Mouse (Mus musculus) heart, embryonic 11.5 days (tissue): ENCODE measurements around the gene 4930556J24Rik. TPM values are rescaled to one million over a fixed set of nuclear protein-coding genes. Genes with fewer than 3 reads are reported as not detected.
"Not testable (repeated sequence)": the region's sequence is repeated elsewhere in the genome, so short reads cannot be mapped to it uniquely, and the experiment has no call there.

Experiments used
- ATAC-seq: fragments of 200-750 bp; cut with Nextera tagmentation; replicated peaks from 2 replicates; pipeline ENCODE4 v1.8.0; 2017; ENCODE audit warnings: moderate library complexity; ENCODE audit not compliant: insufficient number of reproducible peaks, low FRiP score, low TSS enrichment
- H3K27ac ChIP-seq: fragments of 300-500 bp; sonication (generic); 2 replicates; pipeline ENCODE4 v1.5.1; 2014; ENCODE audit warnings: mild to moderate bottlenecking, low read depth, low read length
- H3K27me3 ChIP-seq: fragments of 300-500 bp; sonication (generic); 2 replicates; pipeline ENCODE4 v1.6.1; 2014; ENCODE audit warnings: mild to moderate bottlenecking, low read length, mixed read lengths; ENCODE audit not compliant: control insufficient read depth, insufficient read depth
- H3K36me3 ChIP-seq: fragments of 300-500 bp; sonication (generic); 2 replicates; pipeline ENCODE4 v1.6.1; 2014; ENCODE audit warnings: mild to moderate bottlenecking, low read length, moderate library complexity, mixed read lengths; ENCODE audit not compliant: control insufficient read depth, insufficient read depth
- H3K4me1 ChIP-seq: fragments of 300-500 bp; sonication (generic); 2 replicates; pipeline ENCODE4 v1.6.1; 2014; ENCODE audit warnings: low read length; ENCODE audit not compliant: control insufficient read depth, insufficient read depth
- H3K4me2 ChIP-seq: fragments of 300-500 bp; sonication (generic); 2 replicates; pipeline ENCODE4 v1.6.1; 2014; ENCODE audit warnings: mild to moderate bottlenecking, moderate library complexity
- H3K4me3 ChIP-seq: fragments of 300-500 bp; sonication (generic); 2 replicates; pipeline ENCODE4 v1.5.1; 2014; ENCODE audit warnings: low read depth, low read length
- H3K9ac ChIP-seq: fragments of 300-500 bp; sonication (generic); 2 replicates; pipeline ENCODE4 v1.6.1; 2014; ENCODE audit warnings: mild to moderate bottlenecking, low read depth, low read length, moderate library complexity
- H3K9me3 ChIP-seq: fragments of 300-500 bp; sonication (generic); replicated peaks from 2 replicates; pipeline ENCODE4 v1.6.1; 2016; ENCODE audit warnings: low read length; ENCODE audit not compliant: control insufficient read depth
- WGBS: fragments of 180-500 bp; shearing (Covaris S2); extraction: QIAGEN DNeasy Blood & Tissue Kit; methylation state at CpG from one replicate; pipeline ENCODE4 v1.1.7; 2014; ENCODE audit not compliant: insufficient replicate concordance; 5-methylcytosine and 5-hydroxymethylcytosine counted together
- polyA plus RNA-seq: library from polyadenylated mRNA; unstranded; fragments of >200 nt; fragmentation: Nextera tagmentation; extraction: Ambion mirVana; gene quantifications from 2 replicates; pipeline ENCODE4 v1.2.1, GENCODE M21; 2014

4930556J24Rik gene
- polyA plus RNA-seq, 1 experiment from 2014 or later, result 0.17 TPM

DNA sequence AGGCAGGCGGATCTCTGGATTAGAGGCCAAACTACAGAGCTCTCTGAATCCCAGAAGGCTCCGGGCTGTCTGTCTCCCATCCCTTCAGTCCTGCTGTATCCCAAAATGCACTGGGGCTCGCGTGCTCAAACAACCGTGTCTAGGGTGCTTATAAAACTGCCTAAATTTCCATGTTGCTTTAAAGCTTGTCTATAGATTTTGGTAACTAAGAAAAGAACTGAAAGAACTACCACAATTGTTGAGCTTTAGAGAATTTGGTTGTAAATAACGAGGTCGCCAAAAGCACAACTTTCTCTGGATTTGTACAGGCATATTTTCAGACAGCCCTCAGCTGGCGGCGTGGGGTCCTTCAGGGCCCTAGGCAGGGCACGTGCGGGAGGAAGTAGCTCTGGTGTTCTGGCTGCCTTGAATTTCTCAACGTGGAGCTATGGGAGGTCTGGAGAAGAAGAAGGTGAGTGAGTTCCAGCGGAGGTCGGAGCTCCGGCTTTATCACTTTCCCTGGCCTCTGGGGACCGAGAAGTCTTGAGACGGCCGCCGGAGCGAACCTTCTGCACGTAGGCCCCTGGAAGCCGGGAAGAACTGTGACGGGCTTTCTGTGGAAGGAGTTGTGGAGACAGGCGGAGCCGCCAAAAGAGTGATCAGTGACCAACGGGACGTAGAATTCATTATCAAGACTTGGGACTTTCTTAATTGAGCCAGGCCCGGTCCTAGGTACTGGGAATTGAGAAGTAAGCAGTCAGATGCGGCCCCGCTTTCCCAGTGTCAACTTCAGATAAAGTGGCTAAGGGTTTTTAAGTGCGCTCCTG, 12.8 kb downstream of the 4930556J24Rik start, which contains the start of gene Pes1:
Pes1 (plus strand) TSS at position 366 of the 806 bp plus-strand sequence.
- Histone ChIP-seq H3K4me2 (peak within 1 kb of the TSS; percentile 89), H3K4me1 (peaks cover 7% of the 10 kb centered on the region), H3K9ac (peak within 1 kb of the TSS; percentile 85), H3K4me3 (peak within 1 kb of the TSS; percentile 87), H3K27me3 (no peaks in the 10 kb centered on the region), H3K27ac (peak within 1 kb of the TSS; percentile 4; the same call in 1 of the 2 replicates), H3K36me3 (peaks cover 3% of the 10 kb centered on the region; the same call in 1 of the 2 replicates), H3K9me3 (no peaks in the 10 kb centered on the region)
- whole genome bisulfite sequencing, result under 1% methylated on average over 31 of the region's 31 CpGs
- ATAC-seq, result peak; percentile 87

GRCm38 (mm10) chr11:3963155-3963554, 13.4 kb downstream of the 4930556J24Rik start:
- Histone ChIP-seq H3K9ac (peak overlapping the region; percentile 62; the same call in 1 of the 2 replicates), H3K36me3 (peaks cover under 1% of the 10 kb centered on the region; the same call in 1 of the 2 replicates), H3K27me3 (no peaks in the 10 kb centered on the region), H3K27ac (peak overlapping the region; percentile 4; the same call in 1 of the 2 replicates), H3K9me3 (no peaks in the 10 kb centered on the region), H3K4me3 (peak overlapping the region; percentile 87), H3K4me2 (peak overlapping the region; percentile 89), H3K4me1 (peaks cover 7% of the 10 kb centered on the region)
- 81% methylated on average over 10 of the region's 10 CpGs for WGBS
- ATAC-seq, result no peak

- H3K9ac ChIP-seq, result no peak overlapping the region
- H3K36me3 ChIP-seq, result no peaks in the 10 kb centered on the region
- H3K4me3 ChIP-seq, result no peak overlapping the region
- no peak overlapping the region for H3K4me2 ChIP-seq
- peaks cover 7% of the 10 kb centered on the region for H3K4me1 ChIP-seq
- WGBS, result 72% methylated on average over 3 of the region's 3 CpGs
- H3K9me3 ChIP-seq, result no peaks in the 10 kb centered on the region
- ATAC-seq, result no peak
- H3K27me3 ChIP-seq, result no peaks in the 10 kb centered on the region
- no peak overlapping the region for H3K27ac ChIP-seq
Observed at GRCm38 (mm10) chr11:3961761-3962160, 14.8 kb downstream of the 4930556J24Rik start.

DNA sequence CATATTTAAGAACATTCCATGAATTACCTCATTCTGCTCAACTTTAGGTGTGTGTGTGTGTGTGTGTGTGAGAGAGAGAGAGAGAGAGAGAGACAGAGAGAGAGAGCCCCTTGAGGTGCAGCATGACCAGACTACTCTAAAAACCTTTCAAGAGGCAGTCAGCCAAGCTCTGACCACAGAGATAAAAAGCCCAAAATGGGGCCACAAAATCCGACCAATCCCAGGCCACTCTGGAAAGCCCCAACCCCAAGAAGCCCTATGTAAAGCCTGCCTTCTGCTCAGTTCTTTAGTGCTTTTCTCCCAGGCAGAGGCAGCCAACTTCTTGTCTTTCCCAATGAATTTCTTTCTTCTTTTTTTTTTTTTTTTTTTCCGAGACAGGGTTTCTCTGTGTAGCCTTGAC, 15.7 kb downstream of the 4930556J24Rik start:
- no peaks in the 10 kb centered on the region for H3K36me3 ChIP-seq
- ATAC-seq, result no peak
- peaks cover 4% of the 10 kb centered on the region for H3K4me1 ChIP-seq
- H3K4me3 ChIP-seq, result no peak overlapping the region
- H3K4me2 ChIP-seq, result no peak overlapping the region
- no peaks in the 10 kb centered on the region for H3K27me3 ChIP-seq
- H3K9me3 ChIP-seq, result no peaks in the 10 kb centered on the region
- H3K27ac ChIP-seq, result no peak overlapping the region
- no peak overlapping the region for H3K9ac ChIP-seq
- 44% methylated on average over 2 of the region's 2 CpGs for WGBS

GRCm38 (mm10) chr11:3955371-3955770, 21.2 kb downstream of the 4930556J24Rik start:
- ATAC-seq, H3K4me3 ChIP-seq, H3K9ac ChIP-seq, H3K27ac ChIP-seq, H3K27me3 ChIP-seq, H3K4me1 ChIP-seq, H3K4me2 ChIP-seq, H3K36me3 ChIP-seq, H3K9me3 ChIP-seq: not testable (repeated sequence)
- 65% methylated on average over 4 of the region's 4 CpGs for WGBS

- not testable (repeated sequence) for H3K4me1 ChIP-seq, H3K4me2 ChIP-seq, H3K9ac ChIP-seq, ATAC-seq, H3K9me3 ChIP-seq, H3K4me3 ChIP-seq, H3K27me3 ChIP-seq, H3K36me3 ChIP-seq, H3K27ac ChIP-seq
- 84% methylated on average over 5 of the region's 5 CpGs for WGBS
Observed at GRCm38 (mm10) chr11:3954876-3955275, 21.7 kb downstream of the 4930556J24Rik start.

DNA sequence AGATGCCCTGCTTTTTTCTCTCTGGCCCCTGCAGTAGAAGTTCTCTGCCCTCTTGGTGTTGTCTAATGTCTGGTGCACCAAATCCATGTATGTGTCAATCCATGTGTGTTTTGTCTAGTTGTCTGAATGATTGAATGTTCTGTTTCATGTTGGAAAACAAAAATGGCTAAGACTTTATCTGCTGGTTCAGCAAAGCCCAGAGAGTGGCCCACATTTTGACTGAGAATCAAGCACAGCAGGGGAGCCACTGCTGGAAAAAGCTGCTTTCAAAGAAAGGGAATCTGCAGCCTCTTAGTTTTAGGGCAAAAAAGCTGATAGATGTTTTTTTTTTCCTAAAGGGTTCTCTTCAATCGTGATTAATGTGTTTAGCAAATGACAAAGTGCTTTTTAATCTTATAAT, 30.2 kb downstream of the 4930556J24Rik start:
- 25% methylated on average over 1 of the region's 1 CpGs for WGBS

DNA sequence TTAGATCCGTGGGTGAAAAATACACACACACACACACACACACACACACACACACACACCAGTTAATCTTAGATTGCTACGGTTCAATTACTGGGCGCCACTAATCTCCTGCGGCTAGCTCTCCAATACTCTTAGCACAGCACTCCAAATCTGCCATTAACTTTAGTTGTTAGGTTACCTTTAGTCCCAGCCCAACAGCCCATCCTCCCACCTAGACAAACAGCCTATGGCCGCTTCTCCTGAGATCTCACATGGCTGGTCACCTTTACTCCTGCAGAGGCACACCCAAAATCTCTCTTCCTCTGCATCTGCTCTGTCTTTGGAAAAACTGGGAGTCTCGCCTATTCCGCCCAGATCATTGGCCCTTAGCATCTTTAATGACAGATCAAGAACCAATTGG, 35.2 kb downstream of the 4930556J24Rik start:
- Histone ChIP-seq H3K9ac (no peak overlapping the region), H3K27me3 (no peaks in the 10 kb centered on the region), H3K9me3 (no peaks in the 10 kb centered on the region), H3K4me3 (no peak overlapping the region), H3K4me1 (no peaks in the 10 kb centered on the region), H3K4me2 (no peak overlapping the region), H3K36me3 (no peaks in the 10 kb centered on the region), H3K27ac (no peak overlapping the region)
- ATAC-seq, result no peak
- WGBS, result 85% methylated on average over 7 of the region's 7 CpGs

More for the DNA sequence above, 30.2 kb downstream of the 4930556J24Rik start:
- Histone ChIP-seq H3K4me2 (no peak overlapping the region), H3K9ac (no peak overlapping the region), H3K36me3 (no peaks in the 10 kb centered on the region), H3K9me3 (no peaks in the 10 kb centered on the region), H3K4me3 (no peak overlapping the region), H3K4me1 (no peaks in the 10 kb centered on the region), H3K27me3 (no peaks in the 10 kb centered on the region), H3K27ac (no peak overlapping the region)
- no peak for ATAC-seq
